Mouse (Mus musculus): ENCODE data around the gene Tdrkh. TPM values are rescaled to one million over a fixed set of nuclear protein-coding genes. Genes with fewer than 3 reads are reported as not detected.

Gene Tdrkh
- 10 to 100 TPM in 1 of 2 experiments, 1 to 10 TPM in 1; 7.4 to 10.6 TPM for total RNA-seq (2021)
- long read RNA-seq, experiment 1, full-length matches to known transcripts = 4 of 4 reads
- long read RNA-seq, experiment 1, partial matches to known transcripts = 0 of 4 reads
- long read RNA-seq, experiment 1, other reads (novel, unspliced or antisense) = 0 of 4 reads
- long read RNA-seq, experiment 2, partial matches to known transcripts = 0 of 2 reads
- long read RNA-seq, experiment 2, other reads (novel, unspliced or antisense) = 2 of 2 reads

GRCm38 (mm10) chr3:94413031-94413679 lies at the start of gene Tdrkh:
Gene Tdrkh, plus strand, starts transcription at chr3:94413273.
- peak; percentile 94 for DNase-seq

- peak; percentile 79 to 80 for DNase-seq
These were observed 49.6 kb upstream of the Tdrkh start for GRCm38 (mm10) chr3:94363291-94364153.

- no peak for DNase-seq
These were observed 48.9 kb upstream of the Tdrkh start for GRCm38 (mm10) chr3:94364154-94364526.

- peak; percentile 80 to 81 for DNase-seq
These were observed 46.3 kb upstream of the Tdrkh start for GRCm38 (mm10) chr3:94366761-94367160.

- DNase-seq = no peak
These were observed 45.6 kb upstream of the Tdrkh start for GRCm38 (mm10) chr3:94367511-94367910.

GRCm38 (mm10) chr3:94368631-94369030 lies 44.4 kb upstream of the Tdrkh start:
- DNase-seq = no peak

GRCm38 (mm10) chr3:94369709-94370108 lies 43.4 kb upstream of the Tdrkh start:
- DNase-seq = peak in 1 of 2 experiments; percentile 56

GRCm38 (mm10) chr3:94371637-94372036 lies 41.4 kb upstream of the Tdrkh start:
- DNase-seq = peak; percentile 95

- DNase-seq = no peak
These were observed 41.0 kb upstream of the Tdrkh start for GRCm38 (mm10) chr3:94372038-94372437.

- DNase-seq = peak; percentile 66 to 77
These were observed 40.4 kb upstream of the Tdrkh start, which contains the start of gene Rorc for GRCm38 (mm10) chr3:94372641-94373040. Gene Rorc, plus strand, starts transcription at chr3:94372794.

GRCm38 (mm10) chr3:94373090-94373489 lies 40.0 kb upstream of the Tdrkh start:
- DNase-seq = peak in 1 of 2 experiments; percentile 25

- peak; percentile 42 to 80 for DNase-seq
These were observed 39.5 kb upstream of the Tdrkh start for GRCm38 (mm10) chr3:94373597-94374011.

GRCm38 (mm10) chr3:94374636-94375035 lies 38.4 kb upstream of the Tdrkh start:
- DNase-seq = peak in 1 of 2 experiments; percentile 27

GRCm38 (mm10) chr3:94375146-94375545 lies 37.9 kb upstream of the Tdrkh start:
- DNase-seq = peak in 1 of 2 experiments; percentile 50

GRCm38 (mm10) chr3:94375861-94376260 lies 37.2 kb upstream of the Tdrkh start:
- DNase-seq = no peak

GRCm38 (mm10) chr3:94377028-94377923 lies 35.8 kb upstream of the Tdrkh start:
- no peak for DNase-seq

GRCm38 (mm10) chr3:94379831-94380510 lies 33.1 kb upstream of the Tdrkh start:
- DNase-seq = no peak

GRCm38 (mm10) chr3:94382308-94382707 lies 30.8 kb upstream of the Tdrkh start:
- no peak for DNase-seq

- peak in 1 of 2 experiments; percentile 31 for DNase-seq
These were observed 29.6 kb upstream of the Tdrkh start for GRCm38 (mm10) chr3:94383476-94383875.

- no peak for DNase-seq
These were observed 26.4 kb upstream of the Tdrkh start for GRCm38 (mm10) chr3:94386671-94387070.

- no peak for DNase-seq
These were observed 25.7 kb upstream of the Tdrkh start for GRCm38 (mm10) chr3:94387391-94387790.
